Mouse (Mus musculus): ENCODE measurements around the gene Agap2.

Agap2 gene

DNA sequence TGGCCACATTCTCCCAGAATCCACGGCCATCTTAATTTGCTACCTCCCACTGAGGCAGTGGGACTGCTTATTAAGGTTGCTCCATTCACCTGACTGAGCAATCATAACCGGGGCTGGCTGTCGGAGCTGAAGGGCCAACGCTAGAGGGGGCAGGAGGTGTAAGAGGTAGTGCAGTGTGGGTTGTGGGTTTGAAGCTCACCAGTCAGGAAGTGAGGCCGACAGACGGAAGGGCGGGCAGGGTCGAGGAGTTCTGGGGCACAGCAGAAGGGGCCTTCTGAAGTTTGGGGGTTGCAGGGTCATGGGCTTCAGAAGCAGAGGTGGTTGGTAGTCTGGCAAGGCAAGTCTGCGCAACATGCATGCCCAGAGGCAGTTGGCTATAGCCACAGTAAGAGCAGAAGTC is at the start of gene Agap2:
Gene Agap2, plus strand, starts transcription at position 205 of the 400 bp plus-strand sequence.
- no peak for DNase-seq (ENCODE audit: low read depth, low spot score)

DNA sequence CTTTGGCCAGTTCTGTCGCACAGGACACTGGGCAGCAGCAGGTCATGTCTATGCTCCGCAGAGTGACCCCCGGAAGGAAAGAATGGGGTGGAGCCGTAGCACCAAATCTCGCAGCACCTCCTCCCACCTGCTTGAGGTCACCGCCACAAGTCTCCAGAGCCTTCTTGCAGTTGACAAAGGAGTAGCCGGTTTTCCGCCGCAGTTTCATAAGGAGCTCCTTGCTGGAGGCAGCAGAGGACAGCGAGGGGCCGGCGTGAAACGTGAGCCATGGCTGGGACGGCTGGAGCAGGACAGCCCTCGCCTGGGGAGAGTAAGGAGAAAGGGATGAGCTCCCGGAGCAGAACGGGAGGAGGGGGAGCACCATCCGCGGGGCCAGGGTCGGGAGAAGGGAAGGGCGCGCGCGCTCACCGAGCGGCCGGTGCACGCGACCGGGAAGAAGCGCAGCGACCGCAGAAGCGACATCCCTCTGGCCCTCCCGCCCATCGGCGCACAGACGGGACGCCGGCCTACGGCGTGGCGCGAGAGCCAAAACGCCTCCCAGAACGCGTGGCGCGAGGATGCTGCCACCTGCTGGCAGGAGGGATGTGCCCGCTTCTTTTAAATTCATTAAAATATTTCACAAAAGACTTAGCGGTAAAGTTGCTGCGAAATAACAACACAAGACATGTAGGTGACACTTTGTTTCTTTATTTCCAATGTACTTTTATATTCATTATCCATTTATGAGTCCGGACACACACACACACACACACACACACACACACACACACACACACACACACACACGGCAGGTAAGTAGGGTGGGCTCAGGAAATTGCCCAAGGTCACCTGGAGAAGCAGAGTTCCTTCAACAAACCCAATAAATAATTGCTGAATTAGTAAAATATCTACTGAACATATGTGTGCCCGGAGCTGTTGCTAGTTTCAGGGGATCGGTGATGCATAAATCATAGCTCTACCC is 44.5 kb upstream of the Agap2 start, which contains the start of gene Tsfm:
Gene Tsfm, minus strand, starts transcription at position 505 of the 961 bp plus-strand sequence.
- peak; percentile 96 for DNase-seq (ENCODE audit: low read depth, low spot score)

DNA sequence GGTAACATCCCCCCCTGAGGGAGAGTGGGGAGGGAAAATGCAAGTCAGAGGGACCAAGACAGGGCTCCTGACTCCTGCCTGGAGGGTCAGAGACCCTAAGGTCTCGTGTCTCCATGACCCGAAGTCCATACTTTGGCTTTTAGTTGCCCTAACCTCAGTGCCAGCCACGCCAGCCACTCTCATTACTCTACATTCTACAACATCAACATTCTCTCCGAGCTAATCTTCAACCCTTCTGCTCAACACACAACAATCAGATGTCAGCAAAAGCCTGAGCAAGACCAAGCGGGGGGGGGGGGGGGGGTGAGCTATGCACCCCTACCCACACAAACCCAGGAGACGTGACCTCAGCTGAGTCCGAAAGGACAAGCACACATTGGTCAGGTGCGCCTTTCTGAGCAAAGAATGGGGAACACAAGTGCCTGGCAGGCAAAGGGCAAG is 41.8 kb upstream of the Agap2 start:
- no peak for DNase-seq (ENCODE audit: low read depth, low spot score)

DNA sequence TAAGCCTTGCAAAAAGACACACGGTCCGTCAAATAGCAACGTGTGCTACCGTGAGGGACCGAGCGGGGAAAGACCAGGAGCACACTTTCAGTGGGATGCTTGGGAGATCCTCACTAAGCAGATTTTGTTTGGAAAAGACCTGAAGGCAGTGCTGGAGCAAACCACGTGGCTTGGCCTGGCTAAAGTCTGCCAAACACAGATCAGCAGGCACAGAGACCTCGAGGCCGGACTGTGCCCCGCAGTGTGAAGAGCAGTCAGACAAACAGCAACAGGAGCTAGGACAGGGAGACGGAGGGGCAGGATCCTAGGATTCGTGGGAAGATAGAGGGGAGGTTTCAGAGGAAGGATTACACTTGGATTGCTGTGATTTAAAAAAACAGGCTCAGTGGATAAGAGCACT is 38.8 kb upstream of the Agap2 start:
- no peak for DNase-seq (ENCODE audit: low read depth, low spot score)

DNA sequence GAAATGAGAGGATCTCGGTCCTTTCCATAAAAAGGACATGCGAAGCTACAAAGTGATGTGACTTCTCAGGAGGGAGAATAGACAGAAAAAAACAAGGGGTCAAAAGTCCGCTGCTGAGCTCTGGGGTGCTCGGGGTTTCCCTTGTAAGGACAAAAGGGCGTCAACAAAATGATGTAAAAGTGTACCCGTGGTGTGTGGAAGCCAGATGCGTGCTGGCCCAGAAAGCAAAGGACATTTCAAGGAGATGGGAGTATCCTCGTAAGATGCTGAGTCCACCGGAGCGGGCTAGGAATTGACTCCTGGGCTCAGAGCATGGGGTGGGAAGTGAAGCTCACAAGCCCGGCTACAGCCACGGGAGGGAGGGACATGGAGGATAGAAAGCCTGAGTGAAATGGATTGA is 37.4 kb upstream of the Agap2 start:
- DNase-seq (ENCODE audit: low read depth, low spot score) = peak; percentile 34

DNA sequence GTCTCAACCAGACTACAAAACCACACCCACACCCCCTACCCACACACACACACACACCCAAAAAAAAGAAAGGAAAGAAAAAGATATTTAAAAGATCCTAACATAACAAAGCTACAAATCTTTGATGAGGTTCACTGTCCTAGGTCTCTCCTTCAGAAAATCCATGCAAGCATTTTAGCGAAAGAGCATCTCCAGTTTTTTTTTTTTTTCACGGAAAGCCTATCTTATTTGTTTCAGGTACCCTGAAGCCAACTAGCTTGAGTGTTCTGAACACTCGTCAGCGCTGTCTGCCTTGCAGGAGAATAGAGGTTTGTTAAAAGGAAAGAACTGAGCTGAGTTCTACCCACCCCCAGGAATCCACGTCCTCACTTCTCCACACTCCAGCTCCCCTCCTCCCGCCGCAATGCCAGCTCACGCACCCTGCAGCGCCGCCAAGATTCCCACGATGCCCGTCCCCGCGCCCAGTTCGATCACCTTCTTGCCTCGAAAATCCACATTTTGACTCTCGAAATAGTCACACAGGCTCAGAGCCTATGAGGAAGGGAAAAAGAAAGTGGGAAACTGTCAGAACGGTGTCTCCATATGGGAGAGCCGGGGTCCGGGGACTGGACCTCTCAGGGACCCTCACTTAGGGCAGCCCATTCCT is 34.4 kb upstream of the Agap2 start:
- DNase-seq (ENCODE audit: low read depth, low spot score) = no peak

DNA sequence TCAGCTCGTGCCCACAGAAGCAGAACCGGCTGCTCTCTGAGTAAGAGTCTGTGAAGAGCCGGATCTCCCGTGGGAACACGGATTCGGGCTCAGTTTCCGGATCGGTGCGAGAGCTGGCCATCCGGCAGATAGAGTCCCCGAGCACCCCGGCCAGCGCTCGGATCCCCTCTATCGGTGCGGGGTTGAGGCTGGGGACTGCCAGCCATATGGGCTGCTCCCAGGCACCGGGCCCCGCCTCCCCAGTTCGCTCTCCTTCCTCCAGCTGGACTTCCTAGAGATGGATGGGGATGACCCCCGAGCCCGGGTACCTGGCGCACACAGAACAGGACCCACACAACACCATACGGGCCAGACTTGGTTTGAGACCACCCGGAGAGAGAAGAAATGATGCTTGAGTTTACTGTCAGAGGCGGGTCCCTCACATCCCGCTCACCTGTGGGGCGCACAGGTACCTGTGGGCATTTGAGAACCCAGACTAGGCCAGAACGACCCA is 33.8 kb upstream of the Agap2 start, which contains the start of the genes Mettl1 and Eef1akmt3:
Gene Mettl1, plus strand, starts transcription at position 141 of the 493 bp plus-strand sequence.
Gene Eef1akmt3, minus strand, starts transcription at position 240 of the 493 bp plus-strand sequence.
- DNase-seq (ENCODE audit: low read depth, low spot score) = peak; percentile 38

DNA sequence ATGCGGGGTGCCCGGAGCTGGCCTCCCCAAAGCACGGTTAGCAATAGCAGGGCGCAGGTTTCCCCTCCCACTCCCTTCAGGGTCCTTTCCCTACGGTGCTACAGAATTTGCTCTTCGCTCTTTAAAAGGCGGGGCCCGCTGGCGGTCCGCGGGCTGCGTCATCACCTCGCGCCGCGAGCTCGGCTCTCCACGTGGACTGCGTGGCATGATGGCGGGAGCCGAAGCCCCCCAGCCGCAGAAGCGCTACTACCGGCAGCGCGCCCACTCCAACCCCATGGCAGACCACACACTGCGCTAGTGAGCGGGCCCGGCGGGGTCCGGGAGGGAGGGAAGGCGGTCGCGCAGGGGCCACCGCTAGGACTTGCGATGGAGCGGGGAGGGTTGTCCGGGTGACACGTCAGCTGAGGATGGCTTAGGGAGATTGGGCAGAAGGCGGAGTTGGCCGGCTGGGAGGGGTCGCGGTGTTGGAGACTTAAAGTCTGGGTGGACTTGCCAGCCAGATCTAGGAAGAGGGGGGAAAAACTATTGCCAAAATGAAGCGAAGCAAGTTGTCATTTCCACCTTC is 33.2 kb upstream of the Agap2 start:
- DNase-seq (ENCODE audit: low read depth, low spot score) = peak; percentile 96

DNA sequence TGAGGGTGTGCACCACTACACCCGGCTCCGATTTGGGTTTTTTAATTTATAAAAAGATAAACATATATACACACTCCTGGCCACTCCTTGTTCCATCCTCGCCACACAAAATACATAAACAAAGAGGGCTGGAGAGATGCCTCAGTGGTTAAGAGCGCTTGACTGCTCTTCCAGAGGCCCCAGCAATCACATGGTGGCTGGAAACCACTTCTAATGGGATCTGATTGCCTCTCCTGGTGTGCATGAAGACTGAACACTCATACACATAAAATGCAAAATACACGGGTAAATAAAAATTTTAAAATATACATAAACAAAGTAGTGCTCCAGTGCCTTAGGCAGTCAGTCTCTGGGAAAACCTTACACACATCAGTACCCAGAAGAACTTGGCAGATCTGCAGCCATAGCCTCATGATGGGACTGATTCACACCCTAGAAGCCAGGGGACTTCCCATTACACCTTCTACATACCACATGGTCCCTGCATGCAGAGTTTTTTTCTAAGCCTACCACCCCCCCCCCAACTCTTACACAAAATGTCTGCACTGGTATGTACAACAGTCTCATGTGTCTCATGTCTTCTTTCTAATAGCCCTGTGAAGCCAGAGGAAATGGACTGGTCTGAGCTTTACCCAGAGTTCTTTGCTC is 32.5 kb upstream of the Agap2 start:
- DNase-seq (ENCODE audit: low read depth, low spot score) = no peak

DNA sequence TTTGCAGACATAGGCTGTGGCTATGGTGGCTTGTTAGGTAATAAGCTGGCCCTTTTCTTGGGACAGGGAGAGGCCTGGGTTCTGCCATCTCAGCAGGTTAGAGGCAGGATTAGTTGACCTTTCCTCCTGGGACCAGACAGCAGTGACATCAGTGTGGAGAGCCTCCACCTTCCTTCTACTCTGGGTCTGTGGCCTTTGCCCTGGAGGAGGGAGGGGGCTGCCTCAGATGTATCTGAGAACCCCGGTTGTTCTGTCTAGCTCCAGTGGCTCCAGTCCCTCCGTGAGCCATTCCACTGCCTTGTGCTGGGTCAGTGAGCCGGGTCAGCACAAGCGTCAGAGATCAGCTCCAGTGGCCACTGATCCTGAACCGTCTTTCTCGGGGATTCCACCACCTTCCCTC is 31.9 kb upstream of the Agap2 start:
- no peak for DNase-seq (ENCODE audit: low read depth, low spot score)

DNA sequence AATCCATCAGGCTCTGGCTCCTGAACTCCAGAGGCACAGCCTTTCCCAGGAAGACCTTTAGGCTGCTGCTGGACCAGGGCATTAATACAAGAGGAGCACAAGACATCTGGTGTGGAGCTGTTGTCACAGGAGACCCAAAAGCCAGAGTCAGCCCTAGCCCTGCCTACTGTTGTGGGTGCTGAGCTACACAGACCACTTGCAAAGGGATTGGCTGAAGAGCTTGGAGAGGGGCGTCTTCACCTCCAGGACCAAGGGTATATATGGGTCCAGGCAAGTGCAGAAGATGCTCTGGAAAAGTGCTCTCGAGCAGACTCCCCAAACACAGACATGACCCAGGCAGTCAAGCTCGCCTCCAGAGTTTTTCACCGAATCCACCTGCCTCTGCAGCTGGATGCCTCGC is 27.1 kb upstream of the Agap2 start, which contains the start of gene Cyp27b1:
Gene Cyp27b1, plus strand, starts transcription at position 297 of the 400 bp plus-strand sequence.
- DNase-seq (ENCODE audit: low read depth, low spot score) = no peak

DNA sequence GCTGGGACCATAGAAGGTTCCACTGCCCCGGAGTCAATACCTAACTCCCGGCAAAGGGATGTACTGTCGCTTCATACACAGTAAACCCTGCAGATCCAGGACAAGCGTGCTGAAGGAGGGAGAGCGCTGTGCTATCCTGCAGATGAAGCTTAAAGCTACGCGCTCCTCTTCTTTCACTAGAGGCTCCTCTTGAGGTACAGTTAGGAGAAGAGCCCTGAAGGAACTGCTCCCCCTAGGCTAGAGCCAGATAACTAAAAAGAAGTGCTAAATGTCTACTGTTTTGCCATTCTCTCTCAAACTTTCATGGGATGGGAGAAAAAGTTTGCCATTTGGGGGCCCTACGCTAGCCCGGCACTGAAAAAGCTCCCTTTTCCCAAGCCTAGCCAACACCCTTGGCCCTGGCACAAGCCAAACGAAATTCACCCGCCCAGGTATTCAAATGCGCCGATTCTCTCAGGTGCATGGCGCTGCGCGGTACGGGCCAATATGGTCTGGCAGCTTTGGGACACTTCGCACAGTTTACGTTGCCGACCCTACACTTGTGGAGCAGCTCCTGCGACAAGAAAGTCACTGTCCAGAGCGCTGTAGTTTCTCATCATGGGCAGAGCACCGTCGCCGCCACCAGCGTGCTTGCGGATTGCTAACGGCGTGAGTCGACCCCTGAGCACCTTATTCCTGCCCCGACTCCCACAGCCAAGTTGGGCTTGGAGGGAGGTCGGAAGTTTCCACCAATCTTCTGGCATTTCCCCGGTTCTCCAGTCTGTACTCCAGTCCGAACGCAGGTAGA is 26.3 kb upstream of the Agap2 start:
- no peak for DNase-seq (ENCODE audit: low read depth, low spot score)

DNA sequence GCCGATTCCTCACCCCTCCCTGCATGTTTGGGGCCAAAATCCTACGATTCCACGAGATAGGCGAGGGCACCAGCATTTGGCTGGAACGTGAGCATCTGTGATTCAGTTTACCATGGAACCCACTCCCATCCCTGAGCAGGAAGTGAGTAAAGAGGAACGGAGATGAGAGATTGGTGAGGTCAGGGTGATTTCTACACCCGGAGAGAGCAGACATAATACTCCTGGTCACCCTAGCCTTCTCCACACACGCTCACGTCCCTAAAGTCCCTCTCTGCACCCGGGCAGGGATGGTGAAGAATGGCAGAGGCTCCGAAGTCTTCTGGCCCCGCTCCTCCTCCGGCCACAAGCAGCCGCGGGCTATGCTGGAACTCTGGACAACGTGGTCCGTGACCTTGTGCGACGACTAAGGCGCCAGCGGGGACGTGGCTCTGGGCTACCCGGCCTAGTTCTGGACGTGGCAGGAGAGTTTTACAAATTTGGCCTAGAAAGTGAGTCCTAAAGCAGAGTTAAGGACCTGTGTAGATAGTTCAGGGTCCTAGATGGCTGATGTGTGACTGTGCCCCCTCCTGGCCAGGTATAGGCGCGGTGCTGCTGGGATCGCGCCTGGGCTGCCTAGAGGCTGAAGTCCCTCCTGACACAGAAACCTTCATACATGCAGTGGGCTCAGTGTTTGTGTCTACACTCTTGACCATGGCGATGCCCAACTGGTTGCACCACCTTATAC is 25.5 kb upstream of the Agap2 start:
- DNase-seq (ENCODE audit: low read depth, low spot score) = no peak

DNA sequence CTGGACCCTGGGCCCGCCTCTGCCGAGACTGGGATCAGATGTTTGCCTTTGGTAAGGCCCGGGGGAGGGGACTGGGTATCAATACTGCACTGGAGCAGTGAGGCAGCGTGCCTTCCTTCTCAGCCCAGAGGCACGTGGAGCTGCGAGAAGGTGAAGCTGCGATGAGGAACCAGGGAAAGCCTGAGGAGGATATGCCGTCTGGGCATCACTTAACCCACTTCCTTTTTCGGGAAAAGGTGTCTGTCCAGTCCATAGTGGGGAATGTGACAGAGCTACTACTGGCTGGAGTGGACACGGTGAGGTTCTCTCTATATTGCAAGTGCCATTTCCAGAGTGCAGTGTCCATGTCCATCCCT is 25.0 kb upstream of the Agap2 start:
- DNase-seq (ENCODE audit: low read depth, low spot score) = no peak

DNA sequence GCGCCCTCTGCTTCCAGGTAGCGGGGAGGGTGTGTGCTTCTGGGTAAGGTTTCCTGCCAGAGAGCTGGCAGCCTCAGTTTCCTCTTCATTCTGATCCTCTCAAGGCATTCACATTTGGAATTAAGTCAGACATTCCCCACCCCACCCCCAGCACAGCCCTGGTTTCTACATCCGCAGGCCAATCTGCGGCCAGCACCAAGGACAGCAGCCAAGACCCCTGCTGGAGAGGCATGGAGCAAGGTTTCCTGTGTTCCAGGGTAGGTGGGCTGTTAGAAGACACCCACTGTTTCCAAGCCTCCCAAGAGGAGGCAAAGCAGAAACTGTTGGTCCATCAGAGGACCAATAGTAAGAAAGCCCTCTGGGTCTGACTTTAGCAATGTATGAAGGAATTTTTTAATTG is 20.4 kb upstream of the Agap2 start:
- DNase-seq (ENCODE audit: low read depth, low spot score) = peak; percentile 55

DNA sequence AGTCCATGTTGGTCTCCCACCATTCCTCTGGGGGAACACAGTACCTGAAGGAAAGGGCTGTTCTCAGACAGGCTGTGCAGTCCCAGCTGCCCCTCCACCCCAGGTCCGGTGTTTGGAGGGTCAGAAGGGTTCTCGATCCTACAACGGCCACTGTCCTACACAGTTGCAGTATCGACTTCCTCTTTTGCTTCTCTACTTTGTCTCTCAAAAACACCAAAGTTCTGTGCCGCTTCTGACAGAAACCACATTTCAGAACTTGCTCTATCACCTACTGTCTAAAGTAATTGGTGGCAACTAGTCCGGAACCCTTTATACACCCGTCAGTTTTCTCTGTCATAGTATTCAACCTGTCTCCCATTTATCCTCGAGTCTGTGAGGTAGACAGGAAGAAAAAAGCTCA is 19.7 kb upstream of the Agap2 start:
- no peak for DNase-seq (ENCODE audit: low read depth, low spot score)

DNA sequence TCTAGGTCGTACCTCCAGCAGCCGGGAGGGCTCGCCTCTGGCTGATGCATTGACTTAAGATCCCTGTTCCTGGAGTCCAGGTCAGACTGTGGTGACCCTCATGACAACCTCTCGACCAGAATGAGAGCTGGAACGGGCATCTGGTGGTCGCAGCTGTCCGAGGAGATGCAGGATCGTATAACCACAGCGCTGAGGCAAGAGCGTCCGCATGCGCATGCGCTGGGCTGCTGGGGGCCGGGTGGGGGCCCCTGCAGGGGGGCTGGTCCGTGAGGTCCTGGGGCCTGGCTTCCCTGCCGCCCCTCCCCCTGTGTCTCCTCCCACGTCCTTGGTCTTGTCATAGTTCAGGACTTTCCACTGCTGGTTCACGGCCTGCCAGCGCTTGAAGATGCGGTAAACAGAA is 18.6 kb upstream of the Agap2 start:
- peak; percentile 13 for DNase-seq (ENCODE audit: low read depth, low spot score)

DNA sequence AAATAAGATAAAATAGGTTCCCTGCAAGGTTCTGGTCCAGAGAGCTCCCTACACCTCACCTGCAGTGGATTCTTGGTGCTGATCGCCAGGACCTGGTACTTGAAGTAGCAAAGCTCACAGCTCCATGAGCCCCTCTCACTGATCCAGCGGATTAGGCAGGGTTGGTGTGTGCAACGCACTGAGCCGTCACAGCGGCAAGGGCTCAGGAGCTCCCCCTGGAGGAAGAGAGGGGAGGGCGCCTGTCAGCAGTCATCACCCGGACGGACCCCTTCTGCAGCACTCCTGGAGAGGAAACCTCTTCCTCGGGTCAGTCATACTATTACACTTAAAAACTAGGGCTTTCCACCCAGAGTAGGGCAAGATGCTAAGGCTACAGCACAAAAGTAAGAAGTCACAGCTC is 16.9 kb upstream of the Agap2 start:
- DNase-seq (ENCODE audit: low read depth, low spot score) = peak; percentile 90

DNA sequence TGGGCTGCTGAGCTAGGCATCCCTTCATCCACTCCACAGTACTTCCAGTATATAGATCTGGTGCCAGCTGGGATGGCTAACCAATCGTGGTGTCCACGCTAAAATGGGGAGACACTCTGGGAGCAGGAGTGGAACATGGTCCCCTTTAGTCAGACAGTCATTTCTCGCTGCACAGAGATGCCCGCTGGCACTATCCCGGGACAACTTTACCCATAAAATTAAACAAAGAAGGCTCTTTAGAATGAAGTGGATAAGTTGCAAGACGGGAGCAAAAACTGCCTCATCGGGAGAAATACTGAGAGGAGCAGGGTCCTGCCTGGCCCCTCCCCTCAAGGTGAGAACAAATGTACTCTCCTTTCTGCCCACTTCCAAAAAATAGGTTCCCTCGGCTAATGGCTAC is 16.4 kb upstream of the Agap2 start:
- no peak for DNase-seq (ENCODE audit: low read depth, low spot score)

Measured in ZHBTc4 (cell line).